Mouse (Mus musculus) NIH3T3 (cell line): Measurements from ENCODE around the gene Eif3l.

Source experiments
- DNase-seq: peaks from one replicate; pipeline ENCODE4 v3.0.0-alpha.2; 2012; ENCODE audit warnings: low read depth

Gene Eif3l

GRCm38 (mm10) chr15:79050160-79050845 lies 24.7 kb upstream of the Eif3l start:
- DNase-seq: no peak

- DNase-seq: no peak
Measured at GRCm38 (mm10) chr15:79050964-79051363, 24.0 kb upstream of the Eif3l start.

DNA sequence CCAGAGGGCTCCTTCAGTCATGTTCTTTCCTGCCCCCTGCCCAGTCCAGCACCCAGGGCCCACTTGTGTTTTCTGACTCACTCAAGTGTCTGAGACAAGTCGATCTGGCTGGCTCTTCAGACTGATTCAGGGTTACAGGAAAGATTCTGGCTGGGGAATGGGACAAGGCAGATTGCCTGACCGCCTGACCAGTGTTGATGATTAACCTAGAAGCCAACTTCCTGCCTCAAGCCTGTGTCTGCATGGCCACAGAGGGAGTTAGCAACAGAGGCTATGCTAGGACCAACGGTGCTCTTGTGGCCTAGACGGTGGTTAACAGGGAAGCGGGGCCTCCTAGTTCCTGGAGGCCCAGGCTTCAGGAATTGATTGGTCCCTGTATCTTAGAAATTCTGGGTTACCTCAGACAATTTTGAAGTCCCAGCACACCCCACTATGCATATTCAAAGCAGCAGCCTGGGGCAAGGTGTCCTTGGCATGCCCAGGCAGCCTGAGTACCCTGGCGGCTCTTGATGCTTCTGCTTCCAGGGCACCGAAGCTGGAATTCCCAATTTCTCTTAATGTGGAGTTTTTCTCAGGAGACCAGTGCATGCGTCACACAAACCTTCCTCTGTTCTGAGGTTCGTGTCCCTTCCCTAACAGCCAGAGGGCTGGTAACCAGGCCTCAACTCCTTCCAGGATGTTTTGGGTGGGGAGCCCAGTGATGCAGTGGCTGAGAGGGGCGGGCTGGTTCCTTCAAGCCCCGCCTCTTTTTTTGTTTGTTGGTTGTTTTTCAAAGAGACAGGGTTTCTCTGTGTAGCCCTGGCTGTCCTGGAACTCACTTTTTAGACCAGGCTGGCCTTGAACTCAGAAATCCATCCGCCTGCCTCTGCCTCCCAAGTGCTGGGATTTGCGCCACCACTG lies 23.3 kb upstream of the Eif3l start:
- peak; percentile 60 for DNase-seq

GRCm38 (mm10) chr15:79052366-79052765 lies 22.6 kb upstream of the Eif3l start:
- DNase-seq: no peak

DNA sequence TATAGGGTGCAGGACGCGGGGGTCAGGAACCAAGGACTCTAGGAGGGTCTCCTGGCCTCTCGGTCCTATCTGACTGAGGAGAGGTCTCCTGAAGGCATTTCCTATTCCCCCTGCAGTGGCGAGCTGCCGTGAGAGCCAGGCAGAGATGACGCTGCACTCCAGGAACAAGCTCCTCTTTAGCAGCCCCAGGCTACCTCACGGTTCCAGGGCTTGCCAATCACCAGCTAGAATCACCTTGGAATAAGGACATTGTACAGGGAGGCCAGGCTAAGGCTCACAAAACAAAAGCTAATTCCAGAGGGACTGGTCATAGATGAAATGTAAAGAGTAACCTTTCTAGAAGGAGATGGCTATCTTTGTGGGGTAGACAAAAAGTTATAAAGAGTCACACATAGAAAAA lies 18.4 kb upstream of the Eif3l start:
- DNase-seq: no peak

DNA sequence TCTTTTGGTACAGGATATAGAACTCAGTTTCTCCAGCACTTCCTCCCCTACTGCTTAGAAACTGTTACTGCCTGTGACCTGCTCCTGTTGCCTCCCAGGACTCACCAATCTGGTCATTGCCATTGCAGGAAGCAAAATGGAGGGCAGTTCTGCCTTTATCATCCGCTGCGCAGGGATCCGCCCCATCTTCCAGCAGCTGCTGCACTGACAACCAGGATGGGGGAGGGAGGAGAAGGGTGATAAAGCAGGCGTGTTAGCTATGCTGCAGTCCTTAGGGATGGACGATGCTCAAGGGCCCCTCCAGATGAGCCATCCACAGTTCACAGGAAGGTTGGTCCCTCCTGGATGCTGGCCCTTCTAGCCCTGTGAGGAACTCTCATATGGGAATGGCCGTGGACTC lies 17.1 kb upstream of the Eif3l start:
- no peak for DNase-seq

GRCm38 (mm10) chr15:79060887-79061565 lies 14.0 kb upstream of the Eif3l start:
- no peak for DNase-seq

- DNase-seq: peak; percentile 99
Measured at GRCm38 (mm10) chr15:79062376-79063159, 12.4 kb upstream of the Eif3l start, which contains the start of gene Ankrd54. Ankrd54 (minus strand) TSS chr15:79062893.

GRCm38 (mm10) chr15:79063160-79063740 lies 11.7 kb upstream of the Eif3l start:
- DNase-seq: no peak

GRCm38 (mm10) chr15:79065086-79065770 lies 9.8 kb upstream of the Eif3l start:
- peak; percentile 76 for DNase-seq

DNA sequence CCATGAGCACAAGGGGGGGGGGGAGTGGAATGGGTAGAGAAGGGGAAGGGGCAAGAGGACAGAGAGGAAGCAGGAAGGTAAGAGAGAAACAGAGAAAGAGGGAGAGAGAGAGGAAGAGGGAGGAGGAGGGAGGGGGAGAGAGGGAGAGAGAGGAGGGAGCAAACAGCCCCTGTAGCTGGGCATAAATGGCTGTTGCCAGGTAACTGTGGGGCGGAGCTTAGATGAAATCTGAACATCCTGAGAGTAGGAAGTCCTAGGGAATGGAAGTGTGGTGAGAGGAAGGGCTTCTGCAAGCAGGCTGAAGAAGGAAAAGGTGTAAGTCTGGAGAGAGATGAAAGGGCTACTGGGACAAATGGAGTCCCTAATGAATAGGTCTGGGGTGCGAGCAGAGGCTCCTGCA lies 8.7 kb upstream of the Eif3l start:
- DNase-seq: no peak

DNA sequence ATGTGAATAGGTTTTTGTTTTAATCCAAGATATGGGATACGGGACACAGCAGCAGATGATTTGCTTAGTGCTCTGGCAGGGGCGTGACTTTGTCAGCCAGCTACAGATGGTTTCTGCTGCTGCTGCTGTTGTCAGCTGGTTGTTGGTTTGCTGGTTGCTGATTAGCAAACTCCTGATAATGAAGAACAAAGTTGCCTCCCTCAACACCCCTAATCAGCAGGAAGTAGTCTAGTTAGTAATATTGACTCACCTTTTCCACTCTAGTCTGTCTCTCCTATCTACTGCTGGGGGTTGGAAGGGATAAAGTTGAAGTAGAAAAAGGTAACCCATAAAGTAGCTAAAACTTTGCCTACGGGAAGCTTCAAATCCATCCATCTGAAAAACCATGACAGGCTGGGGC lies 7.3 kb upstream of the Eif3l start:
- no peak for DNase-seq

DNA sequence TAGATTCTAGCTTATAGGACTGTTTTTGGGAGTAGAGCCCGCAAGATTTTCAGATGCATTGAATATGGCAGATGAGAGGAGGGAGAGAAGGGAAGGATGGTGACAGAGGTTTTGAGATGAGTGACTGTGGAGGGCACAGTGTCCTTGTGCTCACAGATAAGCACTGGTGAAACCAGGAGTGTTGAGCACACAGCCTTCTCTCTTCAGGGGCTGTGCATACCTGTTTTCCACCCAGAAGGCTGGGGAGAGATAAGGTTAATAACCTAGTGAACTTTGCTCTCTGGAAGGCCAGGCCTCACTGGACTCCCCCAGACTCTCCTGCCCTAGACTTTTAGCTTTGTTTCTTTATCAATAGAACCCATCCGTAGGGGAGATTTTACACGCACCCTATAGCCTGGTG lies 6.6 kb upstream of the Eif3l start:
- no peak for DNase-seq

DNA sequence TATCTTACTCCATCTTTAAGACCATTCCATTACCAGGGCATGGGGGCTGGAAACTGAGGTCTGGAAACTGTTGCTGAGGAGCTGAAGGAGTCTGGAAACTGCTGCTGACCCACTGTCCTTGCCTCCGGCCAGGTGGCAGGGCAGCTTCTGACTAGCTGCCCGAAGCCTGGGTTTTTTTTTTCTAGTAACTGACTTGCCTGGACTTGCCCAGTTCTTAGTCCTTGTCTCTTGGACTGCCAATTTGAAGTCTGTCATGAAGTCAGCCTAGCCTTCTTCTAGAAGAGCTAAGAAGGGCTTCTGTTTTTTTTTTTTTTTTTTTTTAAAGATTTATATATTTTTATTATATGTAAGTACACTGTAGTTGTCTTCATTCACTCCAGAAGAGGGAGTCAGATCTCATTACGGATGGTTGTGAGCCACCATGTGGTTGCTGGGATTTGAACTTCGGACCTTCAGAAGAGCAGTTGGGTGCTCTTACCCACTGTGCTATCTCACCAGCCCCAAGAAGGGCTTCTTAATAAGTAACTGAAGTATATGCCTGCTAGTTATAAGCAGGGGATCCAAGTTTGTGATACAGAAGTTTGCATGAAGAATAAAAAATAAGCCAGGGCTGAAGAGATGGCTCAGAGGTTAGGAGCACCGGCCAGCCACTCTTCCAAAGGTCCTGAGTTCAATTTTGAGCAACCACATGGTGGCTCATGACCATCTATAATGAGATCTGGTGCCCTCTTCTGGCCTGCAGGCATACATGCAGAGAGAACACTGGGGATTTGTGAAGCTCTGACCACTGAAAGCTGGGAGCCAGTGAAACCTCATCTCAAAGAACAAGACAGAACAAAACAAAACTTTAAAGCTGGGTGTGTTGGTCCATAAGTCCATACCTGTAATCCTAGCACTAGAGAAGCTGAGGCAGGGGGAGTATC lies 3.6 kb upstream of the Eif3l start:
- DNase-seq: peak; percentile 76

DNA sequence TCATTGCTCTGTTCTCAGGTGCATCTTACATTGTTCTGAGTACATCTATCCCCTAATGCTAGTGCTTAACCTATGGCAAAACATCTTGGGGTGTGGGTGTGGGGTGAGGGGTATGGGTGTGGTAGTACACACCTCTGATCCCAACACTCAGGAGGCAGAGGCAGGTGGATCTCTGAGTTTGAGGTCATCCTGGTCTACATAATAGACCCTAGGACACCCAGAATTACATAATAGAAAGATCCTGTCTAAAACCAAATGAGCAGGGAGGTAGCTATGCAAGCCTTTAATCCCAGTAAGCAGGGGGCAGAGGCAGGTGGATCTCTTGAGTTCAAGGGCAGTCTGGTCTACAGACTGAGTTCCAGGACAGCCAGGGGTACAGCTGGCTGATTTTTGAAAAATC lies 1.2 kb upstream of the Eif3l start:
- DNase-seq: no peak

DNA sequence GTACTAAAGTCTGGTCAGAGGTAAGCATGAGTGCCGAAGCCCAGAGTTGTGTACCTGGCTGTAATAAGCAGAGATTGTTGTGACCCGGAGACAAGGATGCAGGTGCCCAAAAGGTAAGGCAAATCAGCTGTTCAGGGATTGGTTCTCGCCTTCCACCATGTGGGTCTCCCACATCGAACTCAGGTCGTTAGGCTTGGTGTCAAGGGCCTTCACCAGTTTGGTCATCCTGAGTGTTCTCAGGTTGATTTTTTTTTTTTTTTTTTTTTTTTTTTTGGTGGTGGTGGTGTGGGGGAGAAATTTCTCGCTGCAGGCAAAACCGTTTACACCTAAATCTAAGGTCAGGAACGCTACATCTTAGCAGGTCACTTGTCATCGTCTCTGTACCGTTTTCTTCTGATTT lies 533 bp upstream of the Eif3l start:
- DNase-seq: no peak

GRCm38 (mm10) chr15:79075658-79076365 lies 833 bp downstream of the Eif3l start:
- DNase-seq: no peak

DNA sequence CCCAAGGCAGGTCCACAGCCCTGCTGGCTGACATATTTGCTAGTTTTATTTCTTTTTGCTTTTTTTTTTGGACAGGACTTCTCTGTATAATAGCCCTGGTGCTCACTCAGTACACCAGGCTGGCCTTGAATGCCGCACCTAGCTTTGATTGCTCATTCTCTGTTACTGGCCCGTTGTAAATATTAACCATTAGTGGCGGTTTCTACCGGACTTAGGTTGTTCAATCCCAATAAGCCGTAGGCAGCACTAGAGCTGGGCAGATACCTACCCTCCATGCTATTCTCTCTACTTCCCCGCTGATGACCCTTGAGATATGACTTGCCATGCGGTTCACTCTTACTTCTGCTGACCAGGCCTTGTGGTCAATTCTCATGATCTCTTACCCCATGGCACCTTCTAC lies 4.6 kb downstream of the Eif3l start:
- DNase-seq: no peak

DNA sequence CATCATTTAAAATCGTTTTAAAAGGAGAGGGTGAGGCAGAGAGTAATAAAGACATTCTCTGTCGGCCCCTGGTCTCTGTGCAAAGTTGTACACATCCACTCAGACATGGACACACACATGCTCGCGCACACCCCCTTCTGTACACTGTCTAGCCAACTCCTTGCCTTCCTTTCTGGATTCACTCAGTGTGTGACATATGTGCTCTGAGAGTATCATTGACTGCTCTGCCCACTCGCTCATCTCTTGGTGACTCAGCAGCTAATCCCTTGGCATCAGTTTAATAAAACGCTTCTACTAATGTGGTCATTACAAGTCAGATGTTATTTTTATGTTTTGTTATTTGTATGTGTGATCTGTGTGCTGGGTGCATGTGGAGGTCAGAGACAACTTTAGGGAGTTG lies 17.3 kb downstream of the Eif3l start:
- DNase-seq: no peak
